Mouse (Mus musculus): Measurements from ENCODE around the gene Cnnm2.
A peak's percentile ranks its signal among the peaks of the same experiment; 100 is the strongest.

Gene Cnnm2

DNA sequence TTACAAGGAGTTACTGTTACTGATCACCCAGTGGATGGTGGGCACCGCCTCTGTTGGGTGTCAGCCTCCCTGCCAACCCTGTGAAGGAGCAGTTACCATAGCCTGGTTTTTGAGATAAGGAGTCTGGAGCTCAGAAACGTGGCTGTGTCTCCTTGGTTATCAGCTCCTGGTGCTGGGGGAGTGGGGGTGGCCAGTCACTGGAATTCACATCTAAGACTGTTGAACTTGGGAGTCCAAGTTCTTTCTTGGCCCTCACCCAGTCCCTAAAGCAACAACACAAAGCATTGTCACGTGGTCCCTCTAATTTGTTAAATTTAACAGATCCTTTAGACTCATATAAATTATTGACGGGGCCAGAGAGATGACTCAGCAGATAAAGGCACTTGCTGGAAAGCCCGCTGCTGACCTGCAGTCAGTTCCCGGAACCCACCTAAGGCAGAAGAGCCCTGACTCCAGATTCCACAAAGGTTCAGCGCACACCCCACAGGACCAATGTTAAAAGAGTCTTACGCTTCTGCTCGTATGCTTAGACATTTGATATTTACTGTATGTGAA is 88.1 kb downstream of the Cnnm2 start:
- no peak for DNase-seq

DNA sequence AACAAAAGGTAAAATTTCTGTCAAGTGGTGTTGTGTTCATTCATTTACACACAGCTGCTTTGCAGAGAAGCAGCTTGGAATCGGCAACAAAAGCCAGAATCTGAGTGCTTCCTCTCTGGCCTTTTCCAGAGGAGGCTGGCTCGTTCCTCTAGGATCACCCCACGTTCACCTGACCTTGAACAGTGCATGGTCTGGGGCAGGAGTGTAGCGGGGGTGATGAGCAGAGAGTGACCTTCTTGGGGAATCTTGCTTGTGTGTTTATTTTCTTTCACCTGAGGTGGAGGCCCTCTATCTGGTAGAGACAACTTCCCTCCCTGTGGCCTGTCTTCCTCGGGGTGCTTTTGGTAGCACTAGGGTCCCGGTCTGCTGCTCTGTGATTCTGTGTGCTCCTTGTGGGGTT is 94.8 kb downstream of the Cnnm2 start:
- no peak for DNase-seq

DNA sequence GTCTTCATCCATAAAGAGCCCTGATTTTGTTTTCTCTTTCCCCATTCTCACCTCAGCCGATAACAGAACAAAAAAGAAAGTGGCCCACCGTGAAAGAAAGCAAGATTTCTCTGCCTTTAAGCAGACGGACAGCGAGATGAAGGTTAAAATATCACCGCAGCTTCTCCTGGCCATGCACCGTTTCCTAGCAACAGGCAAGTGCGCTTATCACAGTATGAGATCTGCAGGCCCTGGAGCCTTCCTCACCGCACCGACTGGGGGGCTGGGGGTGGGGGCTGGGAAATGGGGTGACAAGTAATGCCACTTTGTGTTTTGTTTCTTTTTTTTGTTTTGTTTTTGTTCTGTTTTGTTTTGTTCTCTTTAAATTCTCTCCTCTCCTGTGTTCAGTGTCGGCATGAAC is 95.4 kb downstream of the Cnnm2 start:
- no peak for DNase-seq

DNA sequence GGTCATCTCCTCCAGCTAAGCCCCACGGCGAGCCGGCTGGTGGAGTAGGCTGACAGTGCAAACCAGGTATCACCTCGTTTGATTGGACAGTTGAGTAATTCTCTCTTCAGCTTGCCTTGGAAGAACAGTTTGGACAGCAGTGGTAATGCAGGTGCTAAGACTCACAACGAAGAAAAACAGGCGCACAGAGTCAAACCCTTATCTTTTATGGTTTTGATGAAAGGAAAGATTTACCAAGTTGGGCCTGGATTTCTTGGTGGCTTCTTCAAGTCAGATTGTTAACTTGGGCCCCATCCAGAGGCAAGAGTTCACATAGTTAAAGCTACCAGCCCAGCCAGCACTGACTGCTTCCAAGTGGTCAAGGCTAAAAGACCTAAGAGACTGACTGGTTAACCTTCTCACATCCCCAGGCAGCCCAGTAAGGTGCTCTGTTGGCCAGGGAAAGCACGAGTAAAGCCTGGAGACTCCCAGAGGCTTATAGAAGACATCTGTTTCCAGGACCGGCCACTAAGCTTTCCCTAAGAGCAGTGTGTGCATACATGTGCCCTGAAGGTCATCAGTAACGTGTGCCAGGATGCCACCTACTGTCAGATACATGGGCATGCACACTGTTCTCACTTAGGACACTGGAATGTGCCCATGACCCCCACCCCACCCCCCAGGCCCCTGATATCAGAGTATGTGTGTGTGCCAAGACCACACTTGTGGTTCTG is 96.0 kb downstream of the Cnnm2 start:
- DNase-seq, result no peak

DNA sequence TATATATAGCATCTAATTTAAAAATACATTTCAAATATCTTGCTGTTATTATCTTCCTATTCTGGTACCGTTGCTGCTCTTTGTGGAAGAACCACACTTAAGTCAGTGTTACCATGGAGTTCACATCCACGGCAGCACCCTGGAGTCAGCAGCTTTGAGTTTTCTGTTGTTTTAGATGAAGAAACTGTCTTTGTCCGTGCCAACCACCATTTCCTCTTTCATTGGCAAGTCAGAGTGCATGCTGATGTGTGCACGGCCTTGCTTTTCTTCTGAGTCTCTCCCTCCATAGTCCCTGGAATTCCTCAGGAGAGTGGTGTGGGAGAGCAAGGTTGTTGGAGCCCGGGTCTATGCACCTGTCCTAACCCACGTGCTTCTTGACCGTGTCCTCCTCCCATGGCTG is 96.8 kb downstream of the Cnnm2 start:
- no peak for DNase-seq

DNA sequence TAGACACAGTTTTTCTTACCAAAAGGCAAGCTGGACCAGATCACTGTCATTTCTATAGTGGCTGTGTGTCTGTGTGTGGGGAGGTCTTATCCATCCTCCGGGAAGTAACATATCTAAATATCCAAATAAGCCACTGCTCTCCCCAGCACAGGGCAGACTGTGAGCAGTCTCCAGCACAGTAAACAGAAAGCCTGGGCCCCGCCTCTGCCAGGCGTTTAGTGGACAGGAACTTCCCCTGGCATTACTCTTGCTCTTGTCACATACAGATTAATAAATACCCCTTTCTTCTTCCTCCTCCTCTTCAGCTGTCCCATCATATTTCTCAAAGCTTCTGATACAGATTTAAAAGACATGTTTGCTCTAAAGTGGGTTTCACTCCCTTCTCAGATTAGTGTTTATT is 101.2 kb downstream of the Cnnm2 start:
- no peak for DNase-seq

DNA sequence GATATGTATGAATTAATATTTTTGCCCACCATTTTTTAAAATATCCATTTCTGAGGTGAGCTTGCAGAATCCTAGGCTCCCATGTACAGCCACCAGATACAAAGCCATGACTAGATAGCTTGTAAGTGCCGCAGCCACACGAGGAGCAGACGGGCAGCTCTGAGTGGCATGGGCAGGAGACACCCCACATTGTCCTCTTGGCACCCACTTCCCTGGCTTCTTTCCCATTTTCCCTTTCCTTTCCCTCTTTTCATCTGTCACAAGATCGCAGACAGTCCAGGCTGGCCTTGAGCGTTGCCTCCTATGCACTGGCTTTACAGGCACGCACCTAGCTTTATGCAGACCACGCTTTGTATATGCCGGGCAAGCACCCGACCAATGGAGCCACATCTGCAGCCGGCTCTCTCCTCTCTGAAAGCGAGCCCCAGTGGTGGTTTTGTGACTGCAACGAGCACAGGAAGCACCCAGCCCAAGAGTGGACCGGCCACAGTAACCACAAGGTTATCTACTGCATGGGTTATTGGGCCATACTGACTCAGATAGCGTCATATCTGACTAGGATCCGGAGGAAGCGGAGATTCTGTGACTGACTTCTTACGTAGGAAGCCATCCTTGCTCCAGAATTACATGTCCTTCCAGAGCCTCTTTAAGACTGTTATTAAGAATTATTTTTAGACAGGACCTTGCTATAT is 102.0 kb downstream of the Cnnm2 start:
- DNase-seq, result peak; percentile 72

DNA sequence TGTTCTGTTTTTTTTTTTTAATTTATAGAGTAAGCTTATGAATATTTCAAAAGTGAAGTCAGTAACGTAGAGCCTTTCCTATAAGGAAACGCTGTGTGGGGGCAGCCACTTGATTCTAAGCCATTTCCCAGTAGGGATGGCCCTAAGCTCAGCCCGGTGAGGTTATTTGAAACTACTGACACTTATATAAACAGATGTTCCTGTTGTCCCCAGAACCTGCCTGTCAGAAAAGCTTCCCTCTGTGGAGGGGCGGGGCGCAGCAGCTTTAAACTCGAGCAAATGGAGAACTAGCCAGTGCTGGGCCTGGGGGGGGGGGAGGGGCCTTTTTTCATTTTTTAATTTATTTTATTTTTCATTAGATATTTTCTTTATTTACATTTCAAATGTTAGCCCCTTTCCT is 102.7 kb downstream of the Cnnm2 start:
- DNase-seq, result no peak

DNA sequence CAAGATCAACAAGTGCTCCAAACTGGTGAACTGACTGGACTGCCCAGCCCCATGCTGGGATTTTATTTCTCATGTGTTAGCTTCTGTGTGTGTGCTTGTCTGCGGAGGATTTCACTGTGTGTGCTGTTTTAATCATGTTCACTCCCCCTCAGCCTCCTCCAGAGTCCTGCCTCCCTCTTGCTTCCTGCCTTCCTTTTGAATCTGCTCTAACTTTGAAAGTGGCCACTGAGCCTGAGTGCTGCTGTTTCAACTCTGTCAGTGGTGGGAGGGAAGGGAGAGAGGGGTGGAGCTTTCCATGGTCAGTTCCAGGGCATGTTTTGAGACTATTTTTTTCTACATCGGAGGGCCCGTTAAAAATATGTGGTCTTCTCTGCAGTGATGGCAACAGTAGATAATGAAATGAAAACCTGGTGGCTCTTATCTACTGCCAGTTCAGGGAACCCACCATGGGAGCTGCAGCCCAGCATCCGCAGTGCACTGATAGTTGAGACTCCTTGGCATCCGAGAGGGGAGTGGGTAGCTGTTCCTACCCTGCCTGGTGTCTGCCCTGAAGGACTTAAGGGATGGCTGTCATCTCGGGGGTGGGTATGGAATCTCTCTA is 103.4 kb downstream of the Cnnm2 start:
- DNase-seq, result no peak

DNA sequence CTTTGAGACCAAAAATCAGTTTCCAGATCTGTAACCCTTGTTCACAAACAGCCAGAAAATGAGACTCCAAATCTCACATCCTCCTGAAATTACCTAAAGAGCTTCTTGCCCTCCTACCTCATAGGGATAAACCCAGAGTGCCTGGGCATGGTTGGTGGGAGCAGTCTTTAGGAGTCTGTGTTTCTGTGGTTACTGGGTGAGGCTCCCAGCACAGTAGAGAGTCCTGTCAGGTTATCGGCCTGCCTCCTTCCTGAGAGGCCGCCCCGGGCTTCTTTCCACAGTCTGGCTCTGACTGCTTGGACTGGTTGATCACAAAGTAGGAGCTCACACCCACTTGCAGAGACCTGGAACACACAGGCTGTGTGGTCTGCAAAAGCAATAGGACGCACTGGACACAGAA is 104.0 kb downstream of the Cnnm2 start:
- no peak for DNase-seq

DNA sequence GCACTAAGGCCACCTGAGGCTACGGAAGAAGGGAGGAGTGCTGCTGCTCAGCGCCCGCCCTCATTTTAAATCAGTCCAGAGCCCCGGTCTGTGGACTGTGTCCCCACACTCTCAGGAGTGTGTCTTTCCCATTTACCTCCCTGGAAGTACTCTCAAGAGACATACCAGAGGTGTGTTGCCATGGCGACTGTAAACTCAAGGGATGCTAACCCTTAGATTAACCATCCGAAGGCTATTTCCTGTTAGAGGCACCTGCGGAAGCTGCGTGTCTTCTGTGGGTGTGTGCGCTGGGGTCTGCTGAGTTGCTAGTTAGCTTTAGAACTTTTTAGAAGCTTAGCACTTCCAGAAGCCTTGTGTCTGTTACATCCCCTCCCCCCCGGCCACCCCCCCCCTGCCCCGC is 107.7 kb downstream of the Cnnm2 start:
- DNase-seq, result no peak

DNA sequence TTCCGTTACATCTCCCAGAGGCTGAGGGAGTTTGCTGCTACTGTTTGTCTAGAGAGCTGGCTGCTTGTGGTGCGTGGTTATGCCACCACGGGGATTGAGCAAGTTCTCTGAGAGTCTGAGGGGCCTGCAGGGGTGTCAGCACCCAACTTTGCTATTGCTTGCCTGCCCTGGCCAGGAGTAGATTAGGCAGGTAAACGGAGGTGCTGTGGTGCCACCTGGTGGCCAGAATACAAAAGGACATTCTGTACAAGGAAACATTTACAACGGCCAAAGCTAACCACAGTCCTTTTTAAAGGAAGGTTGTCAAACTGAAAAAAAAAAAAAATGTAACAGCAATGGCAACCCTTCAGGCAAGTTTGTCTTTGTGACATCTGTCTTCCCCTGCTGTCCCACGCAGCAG is 108.1 kb downstream of the Cnnm2 start:
- DNase-seq, result peak; percentile 74

DNA sequence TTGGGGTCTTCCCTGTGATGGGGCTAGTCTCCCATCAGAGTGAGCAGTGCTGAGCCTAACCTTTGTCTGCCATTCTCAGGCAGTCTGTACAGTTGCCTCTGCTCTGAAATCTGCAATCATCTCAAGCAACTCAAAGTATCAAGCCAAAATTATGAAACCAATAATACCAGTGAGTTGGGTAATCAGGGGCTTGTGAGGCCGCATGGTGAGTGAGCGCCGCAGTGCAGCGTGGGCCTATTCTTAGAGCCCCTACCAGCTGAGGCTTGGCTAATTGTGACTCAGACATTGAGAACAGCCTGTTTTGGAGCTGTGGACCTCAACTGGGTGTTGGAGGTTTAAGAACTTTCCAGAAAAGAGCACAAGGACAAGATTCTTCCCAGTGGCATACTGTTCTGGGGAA is 109.7 kb downstream of the Cnnm2 start:
- DNase-seq, result no peak

DNA sequence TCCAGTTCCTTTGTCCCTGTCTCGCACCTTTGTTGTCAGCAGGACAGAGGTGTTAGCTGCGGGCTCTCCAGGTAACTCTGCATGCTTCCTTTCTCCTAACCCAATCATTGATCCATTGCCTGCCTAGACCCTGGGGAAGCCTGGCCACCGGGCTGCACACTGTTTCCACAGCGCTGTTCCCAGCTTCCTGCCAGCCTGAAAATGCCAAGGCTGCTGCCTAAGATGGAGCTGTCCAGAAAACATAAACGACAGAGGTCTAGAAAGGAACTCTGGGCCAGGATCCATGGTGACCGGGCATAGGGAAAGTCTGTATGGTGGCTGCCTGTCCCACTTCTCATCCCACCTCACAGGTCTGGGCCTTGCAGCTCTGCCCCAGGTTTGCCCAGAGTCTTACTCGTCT is 110.3 kb downstream of the Cnnm2 start:
- no peak for DNase-seq

DNA sequence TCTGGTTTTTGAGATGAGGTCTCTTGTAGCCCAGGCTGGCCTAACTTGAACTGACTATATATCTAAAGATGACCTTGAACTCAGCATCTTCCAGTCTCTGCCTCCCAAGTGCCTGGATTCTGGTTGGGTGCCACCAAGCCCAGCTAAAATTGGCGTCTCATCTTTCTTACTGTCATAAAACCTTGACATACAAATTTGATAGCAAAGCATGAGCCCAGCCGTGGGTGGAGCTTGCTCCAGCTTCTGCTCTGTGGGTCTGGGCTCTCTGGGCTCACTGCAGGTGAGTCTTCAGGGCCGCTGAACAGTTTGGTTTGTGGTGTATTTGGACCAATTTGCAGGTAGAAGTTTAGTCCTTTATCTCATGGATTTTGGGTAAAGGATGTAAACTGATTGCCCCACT is 112.5 kb downstream of the Cnnm2 start:
- no peak for DNase-seq

DNA sequence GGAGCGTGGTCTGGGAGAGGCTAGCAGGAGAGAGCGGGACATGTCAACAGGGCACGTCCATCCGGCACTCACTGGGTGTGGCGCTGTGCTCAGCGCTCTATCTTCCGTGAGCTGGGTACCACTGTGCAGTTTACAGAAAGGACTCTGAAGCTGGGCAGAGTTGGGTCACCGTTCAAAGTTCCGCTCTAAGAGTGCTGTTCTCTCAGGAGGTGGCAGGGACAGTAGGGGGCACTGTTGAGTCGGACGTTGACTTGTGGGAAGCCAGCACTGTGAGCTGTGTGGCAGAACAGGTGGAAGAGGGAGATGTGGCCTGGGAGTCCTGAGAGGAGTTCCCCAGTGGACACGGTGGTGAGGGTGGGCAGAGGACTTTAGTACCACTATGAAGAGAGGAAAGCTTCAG is 114.4 kb downstream of the Cnnm2 start:
- peak; percentile 71 for DNase-seq

DNA sequence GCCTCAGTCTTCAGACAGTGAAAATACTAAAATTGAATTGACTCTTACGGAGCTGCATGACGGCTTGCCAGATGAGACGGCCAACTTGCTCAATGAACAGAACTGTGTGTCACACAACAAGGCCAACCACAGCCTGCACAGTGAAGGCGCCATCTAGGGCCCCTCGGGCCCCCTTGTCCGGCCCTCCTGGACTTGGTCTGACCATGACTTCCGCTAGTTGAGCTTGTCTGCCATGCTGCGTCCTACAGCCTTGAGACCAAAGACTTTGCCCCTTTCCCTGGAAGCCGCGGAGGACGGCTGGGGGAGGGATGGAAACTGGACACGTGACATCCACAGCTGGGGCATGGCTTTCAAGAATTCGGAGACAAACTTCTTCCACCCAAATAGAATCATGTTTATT is 116.5 kb downstream of the Cnnm2 start:
- peak; percentile 39 for DNase-seq

DNA sequence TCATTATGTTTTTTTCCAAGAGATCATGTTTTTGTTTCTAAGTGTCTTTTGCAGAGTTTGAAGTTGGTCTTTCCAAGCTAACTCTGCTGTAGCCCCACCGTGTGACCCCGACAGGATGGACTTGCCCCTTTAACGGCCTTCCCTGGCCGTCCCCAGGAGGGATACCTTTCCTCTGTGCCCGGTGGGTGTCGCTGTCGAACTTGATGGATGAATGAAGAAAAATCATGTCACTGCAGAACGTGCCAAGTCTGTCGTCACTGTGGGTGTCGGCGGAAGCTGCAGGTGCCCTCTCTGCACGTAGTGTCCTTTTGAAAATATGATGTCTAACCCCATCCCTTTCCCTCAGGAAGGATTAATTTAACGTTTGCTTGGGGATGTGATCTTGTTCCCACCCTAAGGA is 117.0 kb downstream of the Cnnm2 start:
- peak; percentile 91 for DNase-seq

DNA sequence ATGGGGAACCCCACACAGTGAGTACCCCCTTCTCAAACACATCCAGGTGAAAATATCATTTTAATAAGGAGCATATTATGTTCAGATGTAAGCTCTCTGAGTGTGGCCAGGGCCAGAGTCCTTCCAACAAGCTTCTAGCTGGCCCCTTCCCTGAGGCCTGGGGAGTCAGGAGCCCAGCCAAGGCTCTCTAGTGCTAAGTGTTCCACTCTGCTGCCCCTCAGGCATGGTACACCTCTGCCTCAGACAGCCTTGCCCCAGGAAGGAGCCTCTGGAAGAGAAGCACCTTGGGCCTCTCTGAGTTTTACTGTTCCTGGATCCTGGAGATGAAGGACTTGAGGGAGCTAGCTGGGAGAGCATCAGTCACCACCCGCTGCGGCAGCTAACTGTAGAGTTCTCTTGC is 118.5 kb downstream of the Cnnm2 start:
- DNase-seq, result no peak

DNA sequence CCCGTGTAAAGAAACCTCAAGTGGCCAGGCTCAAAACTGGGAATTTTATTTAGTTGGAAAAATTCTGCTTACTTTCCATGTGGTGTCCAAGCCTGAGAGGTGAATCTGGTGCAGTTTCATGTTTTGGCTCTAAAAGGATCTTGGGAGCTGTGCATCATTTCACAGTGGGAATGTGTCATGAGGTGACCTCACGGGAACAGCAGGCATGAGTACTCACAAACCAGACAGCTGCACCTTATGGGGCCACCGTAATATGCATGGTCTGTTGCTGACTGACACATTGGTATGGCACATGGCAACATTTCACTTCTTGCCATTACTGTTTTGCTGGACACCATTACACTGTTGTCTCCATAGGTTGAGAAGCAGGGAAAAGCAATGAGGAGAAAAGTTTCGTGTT is 124.0 kb downstream of the Cnnm2 start:
- DNase-seq, result no peak

DNA sequence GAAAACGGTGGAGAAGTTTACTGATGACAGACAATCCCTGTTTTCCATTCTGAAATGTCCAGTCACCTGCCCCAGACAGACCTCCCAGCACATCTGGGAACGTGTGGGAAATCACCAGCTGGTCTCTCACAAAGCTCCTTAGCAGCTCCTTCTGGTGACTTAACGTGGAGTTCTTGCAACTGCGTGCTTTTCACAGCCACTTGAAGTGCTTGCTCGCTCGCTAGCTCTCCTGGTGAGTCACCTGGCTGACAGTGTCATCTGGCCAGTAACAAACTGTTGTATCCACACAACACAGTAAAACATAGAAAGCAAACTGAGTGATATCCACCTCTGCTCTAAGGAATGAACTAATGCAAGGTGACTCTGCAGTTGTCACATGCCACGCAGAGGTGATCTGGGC is 125.4 kb downstream of the Cnnm2 start:
- no peak for DNase-seq

DNA sequence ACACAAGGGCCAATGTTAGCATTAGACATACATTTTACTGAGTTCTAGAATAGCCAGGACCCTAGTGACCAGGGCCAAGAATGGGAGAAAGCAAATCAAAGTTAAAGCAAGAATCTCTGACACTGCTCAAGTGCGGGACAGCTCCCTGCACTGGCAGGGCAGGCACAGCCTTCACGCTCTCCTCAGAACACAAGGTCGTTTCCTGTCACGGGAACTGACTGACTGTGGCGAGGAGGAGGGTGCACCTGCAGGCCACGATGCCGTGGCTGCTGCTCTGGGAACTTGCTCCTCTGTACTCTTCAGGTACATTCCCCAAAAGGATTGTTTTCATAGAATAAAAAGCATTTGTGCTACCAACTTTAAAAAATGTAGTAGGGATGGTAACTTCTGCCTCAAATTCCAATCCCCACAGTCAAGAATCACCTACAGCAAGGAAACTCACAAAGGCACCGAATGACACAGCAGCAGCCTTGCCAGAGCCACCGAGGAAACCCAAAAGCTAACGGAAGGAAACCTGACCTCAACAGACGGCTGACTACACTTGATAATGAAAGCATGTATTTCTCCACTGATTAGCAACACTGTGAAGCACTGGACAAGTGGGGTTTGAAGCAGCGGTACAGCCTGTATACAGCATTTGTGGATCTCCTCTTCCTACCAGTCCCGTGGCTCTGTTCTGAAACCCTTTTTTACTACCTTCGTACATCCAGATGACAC is 126.6 kb downstream of the Cnnm2 start:
- DNase-seq, result no peak

DNA sequence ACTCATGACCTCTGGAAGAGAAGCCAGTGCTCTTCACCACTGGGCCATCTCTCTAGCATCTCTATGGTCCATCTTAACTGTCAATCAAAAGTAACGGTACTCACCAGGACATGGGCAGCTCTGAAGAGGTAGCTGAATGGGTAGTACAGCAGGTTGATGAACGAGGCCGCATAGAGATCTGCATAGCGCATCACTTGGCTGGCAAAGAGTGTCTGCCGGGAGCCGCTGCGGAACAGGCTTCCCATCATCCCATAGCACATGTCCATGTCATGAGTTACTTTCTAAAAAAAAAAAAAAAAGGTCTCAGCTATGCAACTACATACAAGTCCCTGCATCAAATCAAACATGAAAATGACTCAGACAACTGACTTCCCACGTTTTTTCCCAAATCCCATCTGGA is 128.3 kb downstream of the Cnnm2 start:
- DNase-seq, result no peak

DNA sequence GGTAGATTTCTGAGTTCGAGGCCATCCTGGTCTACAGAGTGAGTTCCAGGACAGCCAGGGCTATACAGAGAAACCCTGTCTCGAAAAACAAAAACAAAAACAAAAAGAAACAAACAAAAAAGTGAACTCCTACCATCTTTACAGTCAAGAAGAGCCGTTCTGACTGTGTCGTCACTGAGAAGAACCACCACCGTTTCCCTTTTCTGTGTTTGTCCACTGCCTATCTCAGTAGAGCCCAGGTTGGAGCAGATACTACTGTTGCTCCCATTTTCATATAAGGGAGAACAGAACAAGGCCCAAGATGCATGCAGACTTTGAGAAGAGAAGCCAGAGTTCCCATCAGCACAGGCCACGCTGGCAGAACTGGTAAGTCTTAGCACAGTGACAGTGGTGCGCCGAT is 129.3 kb downstream of the Cnnm2 start:
- DNase-seq, result no peak
